Mouse (Mus musculus) kidney, postnatal 14 days (tissue): ENCODE data around the gene Clec4a2.
"Not testable (repeated sequence)": the region's sequence is repeated elsewhere in the genome, so short reads cannot be mapped to it uniquely, and the experiment has no call there.

Source experiments
- DNase-seq: peaks from one replicate; pipeline ENCODE4 v3.0.0; 2022; ENCODE audit warnings: mixed read lengths

Gene Clec4a2

DNA sequence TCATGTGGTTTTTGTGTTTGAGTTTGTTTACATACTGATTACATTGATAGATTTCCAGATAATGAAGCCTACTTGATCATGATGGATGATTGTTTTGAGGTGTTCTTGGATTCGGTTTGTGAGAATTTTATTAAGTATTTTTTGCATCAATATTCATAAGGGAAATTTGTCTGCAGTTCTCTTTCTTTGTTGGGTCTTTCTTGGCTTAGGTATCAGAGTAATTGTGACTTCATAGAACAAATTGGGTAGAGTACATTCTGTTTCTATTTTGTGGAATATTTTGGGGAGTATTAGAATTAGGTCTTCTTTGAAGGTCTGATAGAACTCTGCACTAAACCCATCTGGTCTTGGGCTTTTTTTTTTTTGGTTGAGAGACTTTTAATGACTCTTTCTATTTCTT, at the start of gene Clec4a2:
TSS of gene Clec4a2 (plus strand) at position 301 of the 400 bp plus-strand sequence.
- DNase-seq, result not testable (repeated sequence)

DNA sequence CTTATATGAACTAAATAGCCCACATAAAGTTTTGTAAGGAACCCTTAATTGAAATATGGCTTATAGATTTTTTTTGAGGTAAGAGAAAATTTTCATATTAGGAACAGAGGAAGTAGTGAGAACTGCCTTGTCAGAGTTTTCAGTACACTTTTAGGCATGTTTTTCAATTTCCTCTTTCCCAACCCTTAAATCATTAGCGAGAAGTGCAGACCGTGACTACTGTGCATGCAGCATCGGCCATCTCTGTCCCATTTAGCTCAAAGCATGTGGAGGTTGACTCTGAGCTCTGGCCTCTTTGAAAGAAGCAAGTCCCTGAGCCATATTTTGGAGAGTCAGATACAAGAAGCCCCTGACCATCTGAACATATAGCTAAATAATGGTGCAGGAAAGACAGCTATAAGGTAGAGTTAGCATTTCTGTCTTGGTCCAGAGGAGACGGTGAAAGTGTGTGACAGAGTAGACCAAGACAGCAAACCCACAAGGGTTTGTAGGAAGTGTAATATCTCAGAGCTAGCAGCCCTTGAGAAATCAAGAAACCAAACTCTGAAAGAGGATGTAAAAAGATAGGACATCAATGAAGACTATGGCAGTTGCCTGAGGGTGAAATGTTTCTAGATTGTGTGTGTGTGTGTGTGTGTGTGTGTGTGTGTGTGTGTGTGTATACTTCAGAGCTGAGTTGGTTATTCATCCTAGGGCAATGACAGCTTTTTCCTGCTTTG, 10.9 kb upstream of the Clec4a2 start:
- DNase-seq, result no peak

- no peak for DNase-seq
Measured at GRCm38 (mm10) chr6:123123195-123123594, 17.0 kb downstream of the Clec4a2 start.

DNA sequence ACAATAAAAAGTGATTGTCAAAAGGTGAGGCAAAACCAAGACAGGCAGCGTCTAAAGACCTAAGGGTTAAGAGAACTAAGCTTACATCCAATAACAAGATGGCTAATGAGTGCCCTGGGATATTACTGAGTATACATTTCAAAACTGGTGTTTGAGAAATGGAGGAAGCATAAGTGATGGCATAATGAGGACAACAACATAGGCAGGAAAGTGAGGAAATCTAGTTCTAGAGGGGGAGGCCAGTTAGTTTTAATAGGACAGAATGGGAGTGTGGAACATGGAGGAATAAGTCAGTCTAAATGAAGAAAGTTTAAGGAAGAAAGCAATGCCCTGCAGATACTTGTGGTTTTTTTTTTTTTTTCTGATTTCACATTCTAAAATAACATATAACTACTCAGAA, 20.9 kb downstream of the Clec4a2 start:
- no peak for DNase-seq

DNA sequence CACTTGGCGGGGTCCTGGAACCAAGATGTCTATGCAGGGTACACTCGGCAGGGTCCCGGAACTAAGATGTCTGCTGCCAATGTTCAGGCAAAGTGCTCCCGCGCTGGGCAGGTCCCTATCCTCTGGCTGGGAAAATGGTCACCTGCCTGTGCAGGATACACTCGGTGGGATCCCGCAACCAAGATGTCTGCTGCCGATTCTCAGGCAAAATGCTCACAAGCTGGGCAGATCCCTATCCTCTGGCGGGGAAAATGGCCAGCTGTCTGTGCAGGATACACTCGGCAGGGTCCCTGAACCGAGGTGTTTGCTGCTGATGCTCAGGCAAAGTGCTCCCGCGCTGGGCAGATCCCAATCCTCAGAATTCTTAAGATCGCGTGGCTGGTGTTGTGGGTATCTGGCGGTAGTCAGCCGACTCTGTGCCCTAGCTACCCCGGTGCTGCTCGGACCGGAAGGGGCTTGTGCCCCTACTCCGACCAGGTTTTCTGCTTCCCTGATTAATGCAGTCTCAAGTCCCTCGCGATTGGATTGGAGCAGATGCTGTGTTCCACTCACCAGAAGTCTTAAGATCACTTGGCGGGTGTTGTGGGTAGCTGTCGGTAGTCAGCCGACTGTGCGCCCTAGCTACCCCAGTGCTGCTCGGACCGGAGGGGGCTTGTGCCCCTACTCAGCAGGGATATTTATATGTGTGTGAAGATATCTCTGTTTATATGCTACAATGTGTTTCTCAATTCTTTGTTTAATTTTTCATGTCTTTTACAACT, 31.7 kb downstream of the Clec4a2 start:
- DNase-seq, result not testable (repeated sequence)

DNA sequence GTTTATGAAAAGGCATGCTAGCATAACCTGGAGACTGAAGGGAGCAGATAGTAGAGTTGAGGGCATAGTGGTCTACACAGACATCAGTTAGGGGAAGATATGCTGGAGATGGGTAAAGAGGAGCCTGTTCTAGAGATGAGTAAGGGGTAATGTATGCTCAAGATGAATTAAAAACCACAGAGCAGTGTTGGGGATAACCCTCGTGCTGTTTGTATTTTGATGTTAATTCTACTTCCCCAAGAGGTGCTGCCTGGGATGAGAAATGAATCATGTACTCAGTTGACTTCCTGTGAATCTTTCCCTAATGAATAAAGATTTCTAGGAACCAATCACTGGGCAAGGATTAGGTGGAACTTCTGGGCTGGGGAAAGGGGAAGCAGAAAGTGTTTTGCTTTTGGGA, 63.9 kb downstream of the Clec4a2 start:
- no peak for DNase-seq

GRCm38 (mm10) chr6:123171040-123171439, 64.8 kb downstream of the Clec4a2 start:
- no peak for DNase-seq

- DNase-seq, result no peak
Measured at GRCm38 (mm10) chr6:123172593-123172992, 66.4 kb downstream of the Clec4a2 start, which contains the start of gene Clec4b2. Gene Clec4b2, plus strand, starts transcription at chr6:123172893.

GRCm38 (mm10) chr6:123175549-123175948, 69.3 kb downstream of the Clec4a2 start:
- no peak for DNase-seq

GRCm38 (mm10) chr6:123184862-123185261, 78.6 kb downstream of the Clec4a2 start:
- peak; percentile 2 for DNase-seq
